Mouse (Mus musculus): Measurements from ENCODE around the gene Fam243. TPM values are rescaled to one million over a fixed set of nuclear protein-coding genes. Genes with fewer than 3 reads are reported as not detected.

Fam243 gene
- polyA plus RNA-seq, 1 experiment = not detected

- TF ChIP-seq GATA1 (IDR thresholded peaks at IDR 0.05; ENCODE audit: low read length) = no peak
Measured at GRCm38 (mm10) chr16:92300649-92301411, 20.4 kb downstream of the Fam243 start, which contains the start of gene Smim11. Smim11 (plus strand) TSS chr16:92301286.

- no peak for TF ChIP-seq GATA1 (IDR thresholded peaks at IDR 0.05; ENCODE audit: low read length)
Measured at GRCm38 (mm10) chr16:92295328-92295727, 25.9 kb downstream of the Fam243 start.

DNA sequence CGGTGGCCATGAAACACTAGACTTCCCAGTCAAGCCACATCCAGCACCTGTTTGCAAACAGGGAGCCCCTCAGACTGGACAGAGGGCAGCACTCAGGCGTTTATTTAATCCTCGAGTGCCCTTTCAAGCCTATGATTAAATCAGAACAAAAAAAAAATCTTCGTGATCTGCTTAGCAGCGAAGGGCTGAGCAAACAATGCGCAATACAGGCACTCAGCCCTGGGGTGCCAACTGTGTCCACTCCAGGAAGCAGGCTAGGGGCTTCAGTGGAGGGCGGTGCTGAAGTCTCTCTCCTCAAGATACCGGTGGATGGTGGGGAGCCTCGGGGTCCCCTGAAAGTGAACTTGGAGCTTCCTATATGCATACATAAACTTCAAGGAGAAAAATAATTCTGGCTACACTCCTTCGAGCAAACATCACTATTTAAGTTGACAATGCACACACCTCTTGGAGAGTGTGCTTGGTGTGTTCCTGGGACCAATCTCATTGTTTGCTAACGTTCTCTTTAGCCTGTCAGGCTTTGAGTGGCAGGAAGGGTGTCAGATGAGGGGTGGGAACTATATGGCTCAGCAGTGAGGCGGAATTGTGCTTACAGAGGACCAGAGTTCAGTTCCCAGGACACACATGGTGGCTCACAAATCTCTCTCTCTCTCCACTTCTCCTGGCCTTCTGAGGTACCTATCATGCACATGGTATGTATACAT lies 26.8 kb downstream of the Fam243 start:
- no peak for TF ChIP-seq GATA1 (IDR thresholded peaks at IDR 0.05; ENCODE audit: low read length)

- TF ChIP-seq GATA1 (IDR thresholded peaks at IDR 0.05; ENCODE audit: low read length) = no peak
Measured at GRCm38 (mm10) chr16:92292101-92292500, 29.1 kb downstream of the Fam243 start, which contains the start of gene Kcne2. Kcne2 (plus strand) TSS chr16:92292389.

GRCm38 (mm10) chr16:92290045-92290444 lies 31.2 kb downstream of the Fam243 start:
- no peak for TF ChIP-seq GATA1 (IDR thresholded peaks at IDR 0.05; ENCODE audit: low read length)

GRCm38 (mm10) chr16:92288778-92289177 lies 32.5 kb downstream of the Fam243 start:
- TF ChIP-seq GATA1 (IDR thresholded peaks at IDR 0.05; ENCODE audit: low read length) = no peak

DNA sequence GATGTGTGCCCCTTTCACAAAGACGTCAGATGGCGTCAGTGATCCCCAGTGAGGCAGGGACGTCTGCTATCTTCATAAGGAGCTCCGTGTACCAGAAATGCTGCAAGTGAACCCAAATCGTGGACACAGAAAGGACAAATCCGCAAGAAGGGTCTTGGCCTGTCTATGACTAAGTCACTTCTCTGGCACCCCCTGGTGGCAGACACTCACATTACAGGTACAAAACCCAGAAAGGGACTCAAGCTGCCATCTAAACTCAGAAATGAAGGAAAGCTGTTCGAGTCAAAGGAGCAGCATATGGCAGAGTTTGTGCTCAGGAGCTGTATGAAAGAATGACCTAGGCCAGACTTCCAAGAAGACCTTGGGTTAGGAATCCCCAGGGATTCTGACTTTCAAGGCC lies 34.6 kb downstream of the Fam243 start:
- no peak for TF ChIP-seq GATA1 (IDR thresholded peaks at IDR 0.05; ENCODE audit: low read length)

- TF ChIP-seq GATA1 (IDR thresholded peaks at IDR 0.05; ENCODE audit: low read length) = no peak
Measured at GRCm38 (mm10) chr16:92285068-92285467, 36.2 kb downstream of the Fam243 start.

- no peak for TF ChIP-seq GATA1 (IDR thresholded peaks at IDR 0.05; ENCODE audit: low read length)
Measured at GRCm38 (mm10) chr16:92282671-92283070, 38.6 kb downstream of the Fam243 start.

DNA sequence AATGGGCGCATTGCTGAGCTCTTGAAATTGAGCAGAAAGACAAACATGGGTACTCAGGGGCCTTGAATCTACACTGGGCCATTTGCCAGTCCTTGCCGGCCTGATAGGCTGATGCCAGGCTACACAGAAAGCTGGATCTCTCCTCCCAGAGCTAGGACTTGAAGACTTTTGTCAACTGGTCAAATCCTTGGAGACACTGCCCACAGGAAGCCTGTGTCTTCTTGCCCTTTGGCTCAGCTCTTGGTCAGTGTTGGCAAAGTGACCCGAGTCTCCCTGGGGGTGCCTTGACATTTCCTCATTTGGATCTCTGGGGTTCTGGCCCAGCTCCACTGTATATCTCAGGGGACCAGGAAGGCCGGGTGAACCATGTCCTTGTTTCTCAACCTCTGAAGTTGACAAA lies 45.7 kb downstream of the Fam243 start:
- no peak for TF ChIP-seq GATA1 (IDR thresholded peaks at IDR 0.05; ENCODE audit: low read length)

DNA sequence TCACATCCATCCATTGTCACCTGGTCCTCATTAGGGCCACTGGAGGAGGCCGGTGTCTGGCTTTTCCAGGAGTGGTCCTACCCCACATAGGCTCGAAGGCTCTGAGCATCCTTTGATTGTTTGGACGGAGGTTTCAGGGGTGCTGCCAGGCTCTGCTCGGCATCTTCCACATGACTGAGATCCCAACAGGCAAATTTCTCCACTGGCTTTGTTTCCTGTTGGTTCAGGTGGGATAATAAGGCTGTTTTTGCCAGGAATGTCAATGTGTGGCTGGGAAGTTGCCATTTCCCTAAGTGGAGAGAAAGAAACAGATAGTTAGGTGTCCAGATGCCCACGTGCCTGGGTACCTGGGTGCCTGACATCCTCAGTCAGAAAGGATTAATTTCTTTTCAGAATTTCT lies 46.7 kb downstream of the Fam243 start:
- no peak for TF ChIP-seq GATA1 (IDR thresholded peaks at IDR 0.05; ENCODE audit: low read length)

Other genes with a start within 250 kb of the Fam243 start
- gene Kcne2, start 29.1 kb downstream of the Fam243 start, polyA plus RNA-seq (2012) = not detected in 2 replicates
- gene Smim11, start 20.2 kb downstream of the Fam243 start, polyA plus RNA-seq (2012) = 3.7 and 4.7 TPM in 2 replicates
- not detected in 2 replicates for gene Kcne1, start 38.0 kb upstream of the Fam243 start, polyA plus RNA-seq (2012)
- gene Rcan1, start 149.4 kb upstream of the Fam243 start, polyA plus RNA-seq (2012) = 13.4 and 18.7 TPM in 2 replicates
- not detected in 2 replicates for gene Clic6, start 164.3 kb upstream of the Fam243 start, polyA plus RNA-seq (2012)